Mouse (Mus musculus): ENCODE results near the gene Hspb11. TPM values are rescaled to one million over a fixed set of nuclear protein-coding genes. Genes with fewer than 3 reads are reported as not detected.

Hspb11 gene
- polyA plus RNA-seq, 1 experiment from 2014 or later = 42.0 TPM

GRCm38 (mm10) chr4:107300371-107300770, 47.0 kb downstream of the Hspb11 start:
- Histone ChIP-seq H3K4me1 (no peaks in the 10 kb centered on the region), H3K4me3 (no peak overlapping the region), H3K27me3 (replicated peaks) (no peaks in the 10 kb centered on the region), H3K36me3 (no peaks in the 10 kb centered on the region), H3K4me2 (replicated peaks) (no peak overlapping the region), H3K27ac (no peak overlapping the region), H3K9me3 (no peaks in the 10 kb centered on the region), H3K9ac (no peak overlapping the region)
- WGBS = 80% methylated on average over 4 of the region's 4 CpGs
- no peak for ATAC-seq (ENCODE audit: low FRiP score, low read depth)

GRCm38 (mm10) chr4:107300902-107301555, 47.6 kb downstream of the Hspb11 start:
- no peak overlapping the region for H3K27ac ChIP-seq
- no peaks in the 10 kb centered on the region for H3K36me3 ChIP-seq
- H3K27me3 ChIP-seq (replicated peaks) = no peaks in the 10 kb centered on the region
- H3K9ac ChIP-seq = no peak overlapping the region
- no peak overlapping the region for H3K4me2 ChIP-seq (replicated peaks)
- no peaks in the 10 kb centered on the region for H3K4me1 ChIP-seq
- WGBS = 97% methylated on average over 1 of the region's 1 CpGs
- no peaks in the 10 kb centered on the region for H3K9me3 ChIP-seq
- no peak overlapping the region for H3K4me3 ChIP-seq
- 0 out of 2 replicates have a peak, but pooled peaks have one; percentile 13 for ATAC-seq (ENCODE audit: low FRiP score, low read depth)

GRCm38 (mm10) chr4:107302221-107302620, 48.8 kb downstream of the Hspb11 start:
- H3K4me2 ChIP-seq (replicated peaks) = no peak overlapping the region
- H3K9me3 ChIP-seq = no peaks in the 10 kb centered on the region
- no peak overlapping the region for H3K27ac ChIP-seq
- WGBS = 92% methylated on average over 9 of the region's 9 CpGs
- no peak for ATAC-seq (ENCODE audit: low FRiP score, low read depth)
- no peaks in the 10 kb centered on the region for H3K36me3 ChIP-seq
- H3K9ac ChIP-seq = no peak overlapping the region
- H3K4me3 ChIP-seq = no peak overlapping the region
- no peaks in the 10 kb centered on the region for H3K4me1 ChIP-seq
- H3K27me3 ChIP-seq (replicated peaks) = no peaks in the 10 kb centered on the region

- Histone ChIP-seq H3K4me1 (no peaks in the 10 kb centered on the region), H3K9ac (no peak overlapping the region), H3K4me3 (no peak overlapping the region), H3K4me2 (replicated peaks) (no peak overlapping the region), H3K36me3 (no peaks in the 10 kb centered on the region), H3K27me3 (replicated peaks) (no peaks in the 10 kb centered on the region), H3K9me3 (no peaks in the 10 kb centered on the region), H3K27ac (no peak overlapping the region)
- WGBS = 79% methylated on average over 4 of the region's 4 CpGs
- no peak for ATAC-seq (ENCODE audit: low FRiP score, low read depth)
Observed at GRCm38 (mm10) chr4:107302832-107303231, 49.4 kb downstream of the Hspb11 start.

GRCm38 (mm10) chr4:107303531-107303930, 50.1 kb downstream of the Hspb11 start:
- no peak for ATAC-seq (ENCODE audit: low FRiP score, low read depth)
- no peak overlapping the region for H3K9ac ChIP-seq
- H3K36me3 ChIP-seq = no peaks in the 10 kb centered on the region

GRCm38 (mm10) chr4:107306966-107307365, 53.6 kb downstream of the Hspb11 start, which contains the start of gene Dio1:
Dio1 (minus strand) TSS chr4:107307169.
- Histone ChIP-seq H3K9me3 (no peaks in the 10 kb centered on the region), H3K27me3 (replicated peaks) (no peaks in the 10 kb centered on the region), H3K27ac (no peak within 1 kb of the TSS), H3K36me3 (no peaks in the 10 kb centered on the region), H3K4me2 (replicated peaks) (no peak within 1 kb of the TSS), H3K4me1 (no peaks in the 10 kb centered on the region), H3K9ac (no peak within 1 kb of the TSS), H3K4me3 (no peak within 1 kb of the TSS)
- 63% methylated on average over 6 of the region's 6 CpGs for WGBS
- no peak for ATAC-seq (ENCODE audit: low FRiP score, low read depth)

More at GRCm38 (mm10) chr4:107303531-107303930, 50.1 kb downstream of the Hspb11 start:
- no peak overlapping the region for H3K4me3 ChIP-seq
- H3K9me3 ChIP-seq = no peaks in the 10 kb centered on the region
- H3K4me2 ChIP-seq (replicated peaks) = no peak overlapping the region
- 58% methylated on average over 3 of the region's 3 CpGs for WGBS
- no peaks in the 10 kb centered on the region for H3K27me3 ChIP-seq (replicated peaks)
- H3K4me1 ChIP-seq = no peaks in the 10 kb centered on the region
- no peak overlapping the region for H3K27ac ChIP-seq

- Histone ChIP-seq H3K4me1 (peaks cover 12% of the 10 kb centered on the region), H3K4me2 (replicated peaks) (peak within 1 kb of the TSS; percentile 76), H3K27me3 (replicated peaks) (no peaks in the 10 kb centered on the region), H3K9me3 (no peaks in the 10 kb centered on the region), H3K27ac (no peak within 1 kb of the TSS), H3K36me3 (peaks cover 11% of the 10 kb centered on the region; the same call in 1 of the 2 replicates), H3K9ac (peak within 1 kb of the TSS; percentile 66), H3K4me3 (peak within 1 kb of the TSS; percentile 59)
- ATAC-seq (ENCODE audit: low FRiP score, low read depth) = peak; percentile 94
- WGBS = under 1% methylated on average over 29 of the region's 29 CpGs
Observed at GRCm38 (mm10) chr4:107313690-107314478, 60.5 kb downstream of the Hspb11 start, which contains the start of gene Yipf1. Yipf1 (plus strand) TSS chr4:107314363.

GRCm38 (mm10) chr4:107314479-107314805, 61.0 kb downstream of the Hspb11 start:
- no peak for ATAC-seq (ENCODE audit: low FRiP score, low read depth)
- no peaks in the 10 kb centered on the region for H3K27me3 ChIP-seq (replicated peaks)
- WGBS = 11% methylated on average over 7 of the region's 7 CpGs
- H3K4me1 ChIP-seq = peaks cover 12% of the 10 kb centered on the region
- peak overlapping the region; percentile 59 for H3K4me3 ChIP-seq
- no peaks in the 10 kb centered on the region for H3K9me3 ChIP-seq
- peak overlapping the region; percentile 66 for H3K9ac ChIP-seq
- H3K27ac ChIP-seq = no peak overlapping the region
- H3K36me3 ChIP-seq = peaks cover 16% of the 10 kb centered on the region
- peak overlapping the region; percentile 76 for H3K4me2 ChIP-seq (replicated peaks)

GRCm38 (mm10) chr4:107318646-107319045, 65.3 kb downstream of the Hspb11 start:
- Histone ChIP-seq H3K4me1 (peaks cover 10% of the 10 kb centered on the region), H3K9ac (no peak overlapping the region), H3K4me3 (no peak overlapping the region), H3K4me2 (replicated peaks) (no peak overlapping the region), H3K27ac (no peak overlapping the region), H3K9me3 (no peaks in the 10 kb centered on the region), H3K27me3 (replicated peaks) (no peaks in the 10 kb centered on the region), H3K36me3 (peaks cover 52% of the 10 kb centered on the region)
- ATAC-seq (ENCODE audit: low FRiP score, low read depth) = no peak
- WGBS = 83% methylated on average over 8 of the region's 8 CpGs

- 84% methylated on average over 2 of the region's 2 CpGs for WGBS
- H3K9ac ChIP-seq = no peak overlapping the region
- H3K36me3 ChIP-seq = peaks cover 59% of the 10 kb centered on the region
- H3K4me1 ChIP-seq = no peaks in the 10 kb centered on the region
- H3K9me3 ChIP-seq = no peaks in the 10 kb centered on the region
- H3K27ac ChIP-seq = no peak overlapping the region
- no peak for ATAC-seq (ENCODE audit: low FRiP score, low read depth)
- H3K4me3 ChIP-seq = no peak overlapping the region
- H3K27me3 ChIP-seq (replicated peaks) = no peaks in the 10 kb centered on the region
- no peak overlapping the region for H3K4me2 ChIP-seq (replicated peaks)
Observed at GRCm38 (mm10) chr4:107321041-107321440, 67.6 kb downstream of the Hspb11 start.

- Histone ChIP-seq H3K9ac (no peak overlapping the region), H3K36me3 (peaks cover 53% of the 10 kb centered on the region), H3K4me3 (no peak overlapping the region), H3K9me3 (no peaks in the 10 kb centered on the region), H3K27me3 (replicated peaks) (no peaks in the 10 kb centered on the region), H3K27ac (no peak overlapping the region), H3K4me2 (replicated peaks) (no peak overlapping the region), H3K4me1 (no peaks in the 10 kb centered on the region)
- no peak for ATAC-seq (ENCODE audit: low FRiP score, low read depth)
- WGBS = 100% methylated on average over 2 of the region's 2 CpGs
Observed at GRCm38 (mm10) chr4:107323113-107323512, 69.7 kb downstream of the Hspb11 start.

- no peak for ATAC-seq (ENCODE audit: low FRiP score, low read depth)
- H3K36me3 ChIP-seq = peaks cover 8% of the 10 kb centered on the region; the same call in 1 of the 2 replicates
- H3K9ac ChIP-seq = no peak overlapping the region
Observed at GRCm38 (mm10) chr4:107328530-107328929, 75.1 kb downstream of the Hspb11 start.

More at GRCm38 (mm10) chr4:107328530-107328929, 75.1 kb downstream of the Hspb11 start:
- Histone ChIP-seq H3K4me3 (no peak overlapping the region), H3K27ac (no peak overlapping the region), H3K4me1 (no peaks in the 10 kb centered on the region), H3K27me3 (replicated peaks) (no peaks in the 10 kb centered on the region), H3K4me2 (replicated peaks) (no peak overlapping the region), H3K9me3 (no peaks in the 10 kb centered on the region)
- 95% methylated on average over 8 of the region's 8 CpGs for WGBS
